25 mouse cellular contexts compared by ENCODE assay signal in the genomic region with DNA sequence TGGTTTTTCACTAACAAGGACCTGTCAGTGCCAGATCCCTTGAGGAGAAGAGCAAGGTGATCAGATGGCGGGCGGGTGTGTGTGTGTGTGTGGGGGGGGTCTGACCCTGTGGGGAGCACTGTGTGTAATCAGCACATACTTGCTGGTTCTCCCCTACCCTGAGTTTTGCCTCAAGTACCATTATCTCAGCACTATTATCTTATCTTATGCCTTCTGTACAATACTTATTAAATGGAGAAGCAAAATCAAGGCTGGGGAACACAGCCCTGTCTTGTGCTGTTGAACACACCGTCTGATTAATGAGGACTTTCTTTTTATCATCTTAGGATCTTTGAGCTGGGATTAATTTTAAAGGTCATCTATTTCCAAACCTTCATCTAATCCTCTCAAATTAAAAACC.
"Had no signal": no experiment of that assay in that cellular context is flagged by ENCODE, and none has a peak within 500 bp of the region (broad histone marks: within the 10 kb centered on the region; RNA-seq: fewer than 3 reads in every experiment).

No protein-coding gene starts in this region.

- H3K4me3 ChIP-seq: embryonic facial prominence, embryonic 10.5 days; embryonic facial prominence, embryonic 12.5 days; embryonic facial prominence, embryonic 13.5 days; embryonic facial prominence, embryonic 15.5 days; erythroblast, embryonic 14.5 days; forebrain, embryonic 10.5 days; forebrain, embryonic 12.5 days; forebrain, embryonic 13.5 days; forebrain, embryonic 15.5 days; gastrocnemius, adult 2 months; heart, adult 2 months; heart, embryonic 10.5 days had no signal

- H3K27ac ChIP-seq: embryonic facial prominence, embryonic 10.5 days; embryonic facial prominence, embryonic 12.5 days; embryonic facial prominence, embryonic 13.5 days; embryonic facial prominence, embryonic 15.5 days; forebrain, embryonic 10.5 days; forebrain, embryonic 12.5 days; forebrain, embryonic 13.5 days; forebrain, embryonic 15.5 days; gastrocnemius, adult 2 months; heart, adult 2 months; heart, embryonic 10.5 days had no signal

- H3K9ac ChIP-seq: embryonic facial prominence, embryonic 12.5 days; embryonic facial prominence, embryonic 13.5 days; embryonic facial prominence, embryonic 15.5 days; forebrain, embryonic 12.5 days; forebrain, embryonic 13.5 days; forebrain, embryonic 15.5 days; forebrain, postnatal 0 days had no signal

- H3K9me3 ChIP-seq: forebrain, embryonic 12.5 days; forebrain, embryonic 13.5 days; forebrain, embryonic 15.5 days; heart, embryonic 10.5 days had no signal

- H3K27me3 ChIP-seq: embryonic facial prominence, embryonic 12.5 days; embryonic facial prominence, embryonic 13.5 days; embryonic facial prominence, embryonic 15.5 days; forebrain, embryonic 15.5 days had no signal

- DNase-seq: cerebellum, adult 9-11 months; cerebellum, postnatal 10 days; cerebellum, postnatal 14 days; cerebellum, postnatal 25 days; cerebellum, postnatal 36 days; embryo, embryonic 11 days; forebrain, postnatal 0 days; gastrocnemius, adult 2 months; gastrocnemius, postnatal 10 days; gastrocnemius, postnatal 14 days; gastrocnemius, postnatal 25 days; gastrocnemius, postnatal 36 days; heart, adult 11 months; heart, adult 18-20 months; heart, adult 2 months had no signal

- H3K36me3 ChIP-seq: embryonic facial prominence, embryonic 10.5 days; embryonic facial prominence, embryonic 12.5 days; embryonic facial prominence, embryonic 13.5 days; embryonic facial prominence, embryonic 15.5 days; forebrain, embryonic 10.5 days; forebrain, embryonic 12.5 days; forebrain, embryonic 15.5 days; heart, embryonic 10.5 days had no signal
